Mouse (Mus musculus): ENCODE data around the gene Tmem136. TPM values are rescaled to one million over a fixed set of nuclear protein-coding genes. Genes with fewer than 3 reads are reported as not detected.
A peak's percentile ranks its signal among the peaks of the same experiment; 100 is the strongest.

The Tmem136 gene
- polyA plus RNA-seq, 1 experiment from 2014 or later: 9.2 TPM

DNA sequence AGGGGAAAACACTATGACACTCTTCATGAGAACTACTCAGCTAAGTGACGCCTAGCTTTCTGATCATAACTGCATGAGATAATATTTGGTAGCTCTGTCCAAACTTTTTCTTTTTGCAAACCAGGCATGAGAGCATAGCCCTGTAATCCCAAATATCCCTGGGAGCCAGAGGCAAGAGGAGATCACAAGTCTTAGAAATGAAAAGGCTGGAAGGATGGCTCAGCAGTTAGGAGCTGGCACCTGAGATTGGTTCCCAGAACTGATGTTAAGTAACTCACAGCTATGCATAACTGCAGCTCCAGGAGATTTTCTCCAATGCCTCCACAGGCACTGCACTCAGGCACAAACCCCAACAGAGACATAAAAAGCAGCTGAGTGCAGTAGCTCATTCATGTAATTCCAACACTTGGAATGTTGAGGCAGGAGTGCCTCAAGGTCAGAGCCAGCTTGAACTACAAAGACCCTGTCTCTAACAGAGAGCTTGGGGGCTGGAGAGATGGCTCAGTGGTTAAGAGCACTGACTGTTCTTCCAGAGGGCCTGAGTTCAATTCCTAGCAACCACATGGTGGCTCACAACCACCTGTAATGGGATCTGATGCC lies 30.6 kb downstream of the Tmem136 start:
- ATAC-seq (ENCODE audit: low FRiP score, low TSS enrichment): no peak
- Histone ChIP-seq H3K27ac (ENCODE audit: low read length) (no peak overlapping the region), H3K4me3 (ENCODE audit: low read length) (no peak overlapping the region), H3K4me2 (replicated peaks; ENCODE audit: low read depth, low read length) (no peak overlapping the region), H3K27me3 (ENCODE audit: insufficient read depth, low read length) (no peaks in the 10 kb centered on the region), H3K9me3 (ENCODE audit: low read length) (no peaks in the 10 kb centered on the region), H3K9ac (replicated peaks; ENCODE audit: low read length) (no peak overlapping the region), H3K36me3 (ENCODE audit: insufficient read depth, low read length) (no peaks in the 10 kb centered on the region), H3K4me1 (ENCODE audit: insufficient read depth, low read length) (peaks cover 41% of the 10 kb centered on the region)
- 84% methylated on average over 1 of the region's 1 CpGs for WGBS

DNA sequence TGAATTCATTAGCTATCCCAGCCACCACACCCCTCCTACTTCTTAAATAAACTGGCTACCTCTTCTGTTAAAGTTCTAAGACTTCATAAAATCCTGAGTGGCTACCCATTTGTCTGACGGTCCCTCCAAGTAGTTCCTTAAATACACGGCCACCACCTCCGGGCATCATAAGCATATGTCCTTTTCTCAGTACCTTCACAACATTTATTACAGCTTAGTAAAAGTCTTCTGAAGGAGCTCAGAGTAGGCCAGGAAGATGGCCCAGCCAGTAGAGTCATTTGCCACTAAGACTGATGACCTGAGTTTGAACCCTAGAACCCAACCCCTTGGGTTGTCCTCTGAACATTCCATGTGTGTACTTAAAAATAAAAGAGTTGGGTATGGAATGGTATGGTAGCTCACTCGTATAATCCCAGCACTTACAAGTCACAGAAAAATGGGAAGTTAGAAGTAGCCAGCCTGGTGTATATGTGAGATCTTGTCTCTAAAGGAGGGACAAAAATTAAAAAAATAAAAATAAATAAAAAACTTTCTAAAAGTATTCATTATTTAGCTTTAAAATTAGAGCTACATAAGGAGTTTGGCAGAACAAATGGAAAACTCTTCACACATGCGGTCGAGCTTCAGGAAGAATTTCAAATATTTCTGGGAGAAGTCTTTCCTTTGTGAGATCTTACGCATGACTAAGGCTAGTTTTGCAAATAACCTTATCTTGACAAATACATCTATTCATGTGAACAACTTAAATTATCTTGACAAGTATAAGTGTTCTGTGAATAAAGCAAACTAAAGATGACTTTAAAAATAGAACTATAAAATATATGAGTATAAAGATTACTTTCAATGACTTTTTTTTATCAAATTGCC lies 31.6 kb downstream of the Tmem136 start:
- no peak overlapping the region for H3K9ac ChIP-seq (replicated peaks; ENCODE audit: low read length)
- H3K27ac ChIP-seq (ENCODE audit: low read length): peak overlapping the region; percentile 46; the same call in 1 of the 2 replicates
- no peak overlapping the region for H3K4me2 ChIP-seq (replicated peaks; ENCODE audit: low read depth, low read length)
- no peaks in the 10 kb centered on the region for H3K9me3 ChIP-seq (ENCODE audit: low read length)
- no peaks in the 10 kb centered on the region for H3K27me3 ChIP-seq (ENCODE audit: insufficient read depth, low read length)
- no peaks in the 10 kb centered on the region for H3K36me3 ChIP-seq (ENCODE audit: insufficient read depth, low read length)
- no peak for ATAC-seq (ENCODE audit: low FRiP score, low TSS enrichment)
- no peak overlapping the region for H3K4me3 ChIP-seq (ENCODE audit: low read length)
- H3K4me1 ChIP-seq (ENCODE audit: insufficient read depth, low read length): peaks cover 45% of the 10 kb centered on the region
- WGBS: 63% methylated on average over 7 of the region's 7 CpGs

DNA sequence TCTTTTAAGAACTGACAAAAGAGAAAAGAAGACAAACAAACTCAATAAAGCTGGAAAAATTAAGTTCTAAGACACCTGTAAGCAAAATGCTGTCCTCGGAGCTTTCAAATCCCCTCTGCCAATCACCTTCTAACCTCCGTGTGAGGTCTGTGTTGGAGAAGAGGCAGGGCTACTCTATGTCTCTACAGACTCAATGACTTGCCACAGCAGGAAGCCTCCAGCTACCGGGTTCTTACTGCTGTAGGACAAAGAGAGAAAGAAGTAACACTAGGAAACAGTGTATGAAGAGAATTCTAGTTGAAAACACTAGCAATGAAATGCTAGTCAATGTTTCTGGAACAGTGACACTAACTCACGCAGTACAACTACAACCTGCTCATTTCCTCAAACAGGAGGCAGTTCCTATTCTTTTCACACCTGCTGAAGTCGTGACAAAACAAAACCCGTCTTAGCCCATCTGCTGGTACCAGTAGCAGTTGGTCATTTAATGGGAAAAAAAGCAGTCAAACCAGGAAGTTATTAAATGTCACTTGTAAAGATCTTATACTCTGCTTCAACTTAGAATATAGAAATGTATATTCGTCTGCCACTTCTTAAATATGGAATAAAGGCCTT lies 32.8 kb downstream of the Tmem136 start:
- Histone ChIP-seq H3K4me1 (ENCODE audit: insufficient read depth, low read length) (peaks cover 42% of the 10 kb centered on the region), H3K9ac (replicated peaks; ENCODE audit: low read length) (no peak overlapping the region), H3K36me3 (ENCODE audit: insufficient read depth, low read length) (no peaks in the 10 kb centered on the region), H3K27me3 (ENCODE audit: insufficient read depth, low read length) (no peaks in the 10 kb centered on the region), H3K9me3 (ENCODE audit: low read length) (no peaks in the 10 kb centered on the region), H3K4me3 (ENCODE audit: low read length) (no peak overlapping the region), H3K4me2 (replicated peaks; ENCODE audit: low read depth, low read length) (no peak overlapping the region), H3K27ac (ENCODE audit: low read length) (no peak overlapping the region)
- no peak for ATAC-seq (ENCODE audit: low FRiP score, low TSS enrichment)
- WGBS: 60% methylated on average over 7 of the region's 7 CpGs

DNA sequence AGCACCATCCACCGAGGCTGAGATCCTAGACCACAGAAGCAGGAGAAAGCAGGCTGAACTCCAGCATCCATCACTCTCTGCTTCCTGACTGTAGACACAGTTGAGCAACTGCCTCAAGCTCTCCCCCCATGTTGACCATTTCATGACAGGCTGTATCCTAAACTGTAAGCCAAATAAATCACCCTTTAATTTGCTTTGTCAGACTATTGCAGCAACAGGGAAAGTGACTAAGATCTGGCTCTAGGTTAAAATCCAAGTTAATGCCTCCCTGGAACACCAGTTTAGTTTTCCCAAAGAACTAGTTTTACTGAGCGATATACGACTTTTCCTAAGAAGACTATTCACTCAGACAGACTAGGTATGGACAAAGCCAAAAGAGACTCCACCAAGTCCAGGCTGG lies 37.7 kb downstream of the Tmem136 start:
- peaks cover 12% of the 10 kb centered on the region for H3K4me1 ChIP-seq (ENCODE audit: insufficient read depth, low read length)
- no peaks in the 10 kb centered on the region for H3K27me3 ChIP-seq (ENCODE audit: insufficient read depth, low read length)
- no peak overlapping the region for H3K9ac ChIP-seq (replicated peaks; ENCODE audit: low read length)
- H3K4me3 ChIP-seq (ENCODE audit: low read length): no peak overlapping the region
- H3K36me3 ChIP-seq (ENCODE audit: insufficient read depth, low read length): no peaks in the 10 kb centered on the region
- no peak overlapping the region for H3K4me2 ChIP-seq (replicated peaks; ENCODE audit: low read depth, low read length)
- 80% methylated on average over 3 of the region's 3 CpGs for WGBS
- H3K9me3 ChIP-seq (ENCODE audit: low read length): no peaks in the 10 kb centered on the region
- H3K27ac ChIP-seq (ENCODE audit: low read length): no peak overlapping the region
- ATAC-seq (ENCODE audit: low FRiP score, low TSS enrichment): no peak

DNA sequence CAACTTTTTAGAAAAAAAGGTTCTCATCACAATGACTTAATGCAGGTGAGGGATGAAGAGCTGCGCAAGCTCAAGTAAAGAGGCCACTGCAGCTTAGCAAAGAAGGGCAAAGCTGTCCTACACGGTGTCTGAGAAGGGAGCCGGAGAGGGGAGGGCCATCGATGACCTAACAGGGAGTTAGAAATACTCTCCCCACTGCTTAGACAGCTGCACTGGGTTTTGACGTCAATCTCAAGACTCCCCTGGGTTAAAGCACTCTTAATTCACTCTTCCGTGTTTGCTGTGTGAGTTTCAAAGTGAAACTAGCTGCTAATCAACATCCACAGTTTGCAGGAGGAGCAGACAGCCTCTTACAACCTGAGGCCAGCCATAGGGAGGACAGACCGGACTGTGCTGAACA lies 40.2 kb downstream of the Tmem136 start:
- no peak overlapping the region for H3K9ac ChIP-seq (replicated peaks; ENCODE audit: low read length)
- ATAC-seq (ENCODE audit: low FRiP score, low TSS enrichment): no peak
- no peaks in the 10 kb centered on the region for H3K27me3 ChIP-seq (ENCODE audit: insufficient read depth, low read length)
- H3K4me2 ChIP-seq (replicated peaks; ENCODE audit: low read depth, low read length): no peak overlapping the region
- H3K27ac ChIP-seq (ENCODE audit: low read length): no peak overlapping the region
- 51% methylated on average over 7 of the region's 7 CpGs for WGBS
- H3K4me3 ChIP-seq (ENCODE audit: low read length): no peak overlapping the region
- H3K9me3 ChIP-seq (ENCODE audit: low read length): no peaks in the 10 kb centered on the region
- no peaks in the 10 kb centered on the region for H3K36me3 ChIP-seq (ENCODE audit: insufficient read depth, low read length)
- peaks cover 25% of the 10 kb centered on the region for H3K4me1 ChIP-seq (ENCODE audit: insufficient read depth, low read length)

DNA sequence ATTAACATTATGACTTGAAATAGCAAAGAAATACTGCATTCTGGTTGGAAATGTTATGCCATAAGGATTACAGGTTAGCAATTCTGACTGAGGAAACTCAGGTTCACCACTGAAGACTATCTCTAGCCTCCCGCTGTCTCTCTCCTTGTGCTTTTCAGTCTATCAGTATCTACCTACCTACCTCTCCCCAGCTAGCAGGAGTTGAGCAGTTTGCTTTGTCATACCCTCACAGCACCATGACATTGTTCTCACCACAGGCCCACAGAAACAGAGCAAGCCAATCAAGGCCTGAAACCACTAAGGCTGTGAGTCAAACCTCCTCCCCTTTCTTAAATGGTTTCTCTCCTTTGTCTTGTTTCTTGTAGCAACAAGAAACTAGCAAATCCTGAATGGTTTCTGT lies 41.8 kb downstream of the Tmem136 start:
- Histone ChIP-seq H3K4me3 (ENCODE audit: low read length) (no peak overlapping the region), H3K9ac (replicated peaks; ENCODE audit: low read length) (no peak overlapping the region), H3K9me3 (ENCODE audit: low read length) (no peaks in the 10 kb centered on the region), H3K36me3 (ENCODE audit: insufficient read depth, low read length) (no peaks in the 10 kb centered on the region), H3K27ac (ENCODE audit: low read length) (no peak overlapping the region), H3K27me3 (ENCODE audit: insufficient read depth, low read length) (no peaks in the 10 kb centered on the region), H3K4me1 (ENCODE audit: insufficient read depth, low read length) (peaks cover 29% of the 10 kb centered on the region), H3K4me2 (replicated peaks; ENCODE audit: low read depth, low read length) (no peak overlapping the region)
- no peak for ATAC-seq (ENCODE audit: low FRiP score, low TSS enrichment)
- 100% methylated on average over 1 of the region's 1 CpGs for WGBS

DNA sequence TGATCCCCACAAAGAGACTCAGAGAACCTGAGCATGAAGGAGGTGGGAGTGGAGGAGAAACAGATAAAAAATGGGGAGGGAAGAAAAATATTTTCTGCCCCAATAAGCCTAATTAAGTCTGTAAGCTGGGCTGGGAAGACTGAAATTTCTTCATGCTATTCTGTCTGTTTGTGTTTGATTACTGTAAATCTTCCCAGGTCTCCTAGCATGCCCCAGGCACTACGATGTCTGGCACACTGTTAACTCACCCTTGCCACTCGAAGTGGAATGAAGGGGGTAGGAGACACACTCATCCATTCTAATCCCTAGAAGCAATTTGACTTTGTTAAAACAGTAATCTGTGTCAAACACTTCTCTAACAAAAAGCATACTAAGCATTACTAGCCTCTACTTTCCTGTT lies 44.6 kb downstream of the Tmem136 start:
- no peak overlapping the region for H3K9ac ChIP-seq (replicated peaks; ENCODE audit: low read length)
- no peaks in the 10 kb centered on the region for H3K36me3 ChIP-seq (ENCODE audit: insufficient read depth, low read length)
- H3K4me1 ChIP-seq (ENCODE audit: insufficient read depth, low read length): peaks cover 41% of the 10 kb centered on the region
- ATAC-seq (ENCODE audit: low FRiP score, low TSS enrichment): peak; percentile 49; the same call in 1 of the 2 replicates
- H3K27me3 ChIP-seq (ENCODE audit: insufficient read depth, low read length): no peaks in the 10 kb centered on the region
- no peak overlapping the region for H3K4me2 ChIP-seq (replicated peaks; ENCODE audit: low read depth, low read length)
- H3K4me3 ChIP-seq (ENCODE audit: low read length): no peak overlapping the region
- peak overlapping the region; percentile 50; the same call in 1 of the 2 replicates for H3K27ac ChIP-seq (ENCODE audit: low read length)
- 28% methylated on average over 2 of the region's 2 CpGs for WGBS
- H3K9me3 ChIP-seq (ENCODE audit: low read length): no peaks in the 10 kb centered on the region

DNA sequence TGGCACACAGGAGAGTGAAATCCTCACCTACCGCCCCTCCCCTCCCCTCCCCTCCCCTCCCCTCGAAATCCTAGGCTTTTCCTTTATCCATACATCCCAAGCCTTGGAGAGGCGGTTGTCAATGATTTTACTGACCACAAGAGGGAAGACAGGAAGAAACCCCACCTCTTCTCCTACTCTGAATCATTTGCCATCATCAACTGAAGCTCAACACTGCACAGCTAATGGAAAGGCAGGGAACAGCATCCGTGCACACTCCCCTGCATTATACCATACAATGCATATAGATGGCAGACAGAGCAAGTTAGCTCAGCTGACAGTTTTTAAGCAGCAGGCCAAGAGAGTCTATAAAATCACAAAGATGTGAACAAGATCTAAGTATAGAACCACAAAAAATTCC lies 45.2 kb downstream of the Tmem136 start:
- no peak; the same call in 1 of the 2 replicates for ATAC-seq (ENCODE audit: low FRiP score, low TSS enrichment)
- peaks cover 39% of the 10 kb centered on the region for H3K4me1 ChIP-seq (ENCODE audit: insufficient read depth, low read length)
- H3K27ac ChIP-seq (ENCODE audit: low read length): peak overlapping the region; percentile 50

DNA sequence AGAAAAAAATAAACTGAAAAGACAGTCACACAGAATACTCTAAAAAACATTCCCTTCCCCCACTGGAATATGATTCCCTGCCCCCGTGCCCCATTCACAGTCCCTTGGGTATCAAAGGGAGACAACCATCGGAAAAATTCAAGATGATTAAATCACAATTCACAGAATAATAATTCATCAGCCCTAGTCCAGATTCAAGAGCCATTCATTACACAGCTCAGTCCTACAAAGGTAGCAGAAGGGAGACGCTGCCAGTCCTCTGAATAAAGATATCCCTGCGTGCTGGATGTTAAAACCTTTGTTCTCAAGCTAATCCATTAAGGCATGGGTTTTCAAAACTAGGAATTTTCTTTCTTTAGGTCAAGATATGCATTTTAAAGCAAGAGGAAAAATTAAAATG lies 45.8 kb downstream of the Tmem136 start:
- peaks cover 37% of the 10 kb centered on the region for H3K4me1 ChIP-seq (ENCODE audit: insufficient read depth, low read length)
- no peak overlapping the region for H3K27ac ChIP-seq (ENCODE audit: low read length)
- no peak for ATAC-seq (ENCODE audit: low FRiP score, low TSS enrichment)
- no peak overlapping the region for H3K4me3 ChIP-seq (ENCODE audit: low read length)
- H3K9ac ChIP-seq (replicated peaks; ENCODE audit: low read length): no peak overlapping the region
- no peak overlapping the region for H3K4me2 ChIP-seq (replicated peaks; ENCODE audit: low read depth, low read length)
- 59% methylated on average over 4 of the region's 4 CpGs for WGBS
- no peaks in the 10 kb centered on the region for H3K9me3 ChIP-seq (ENCODE audit: low read length)
- no peaks in the 10 kb centered on the region for H3K36me3 ChIP-seq (ENCODE audit: insufficient read depth, low read length)
- no peaks in the 10 kb centered on the region for H3K27me3 ChIP-seq (ENCODE audit: insufficient read depth, low read length)

More for the DNA sequence above, 45.2 kb downstream of the Tmem136 start:
- H3K4me2 ChIP-seq (replicated peaks; ENCODE audit: low read depth, low read length): 0 out of 2 replicates have a peak overlapping the region, but pooled peaks have one; percentile 4
- H3K9ac ChIP-seq (replicated peaks; ENCODE audit: low read length): no peak overlapping the region
- no peak overlapping the region for H3K4me3 ChIP-seq (ENCODE audit: low read length)
- no peaks in the 10 kb centered on the region for H3K27me3 ChIP-seq (ENCODE audit: insufficient read depth, low read length)
- WGBS: 33% methylated on average over 4 of the region's 4 CpGs
- no peaks in the 10 kb centered on the region for H3K36me3 ChIP-seq (ENCODE audit: insufficient read depth, low read length)
- H3K9me3 ChIP-seq (ENCODE audit: low read length): no peaks in the 10 kb centered on the region

All from kidney, embryonic 16.5 days (tissue).